Mouse (Mus musculus) ES-Bruce4 (cell line): ENCODE measurements around the gene Atp1a4.

ENCODE experiments used
- CTCF ChIP-seq: IDR thresholded peaks from one replicate; pipeline ENCODE4 v1.8.1; 2011; ENCODE audit warnings: low read depth, low read length
- EP300 ChIP-seq: IDR thresholded peaks from 2 replicates; pipeline ENCODE4 v1.6.1; 2011; ENCODE audit warnings: low read depth, low read length; ENCODE audit not compliant: insufficient read depth

DNA sequence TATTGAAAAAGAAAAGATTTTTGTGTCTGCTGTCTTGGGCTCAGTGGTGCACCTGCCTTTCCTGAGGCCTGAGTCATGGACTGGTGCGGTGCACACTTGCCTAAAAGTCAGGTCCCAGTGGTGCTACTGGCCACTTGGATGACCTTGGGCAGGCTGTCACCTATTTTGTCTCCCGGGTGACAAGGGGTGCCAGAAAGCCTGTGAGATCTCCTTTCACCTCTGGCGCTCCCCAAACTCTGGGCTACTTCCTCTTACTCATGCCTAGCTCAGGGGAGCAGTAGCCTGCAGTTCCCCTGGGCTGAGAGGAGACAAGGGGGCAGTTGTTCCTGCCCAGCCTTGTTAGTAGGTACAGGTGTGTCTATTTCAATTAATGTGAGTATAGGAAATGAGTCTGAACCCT lies 44.1 kb upstream of the Atp1a4 start:
- TF ChIP-seq EP300, result no peak
- no peak for TF ChIP-seq CTCF
